Mouse (Mus musculus) T-helper 2 cell (primary cell): ENCODE results near the gene Bmp6.

Source experiments
- in situ Hi-C: fragments of 300-600 bp; cut with MboI, MseI; formaldehyde crosslinking; loops from one replicate; pipeline ENCODE4 v1.15.1; 2025; ENCODE audit warnings: high pct_unique_total_duplicates

Gene Bmp6

GRCm38 (mm10) chr13:38429671-38430070 lies 84.8 kb downstream of the Bmp6 start:
- in situ Hi-C loops = no loop called here

- in situ Hi-C loops = no loop called here
These were observed 85.2 kb downstream of the Bmp6 start for GRCm38 (mm10) chr13:38430075-38430474.

GRCm38 (mm10) chr13:38434831-38435230 lies 89.9 kb downstream of the Bmp6 start:
- in situ Hi-C loops = no loop called here

- in situ Hi-C loops = no loop called here
These were observed 93.0 kb downstream of the Bmp6 start for GRCm38 (mm10) chr13:38437930-38438329.

DNA sequence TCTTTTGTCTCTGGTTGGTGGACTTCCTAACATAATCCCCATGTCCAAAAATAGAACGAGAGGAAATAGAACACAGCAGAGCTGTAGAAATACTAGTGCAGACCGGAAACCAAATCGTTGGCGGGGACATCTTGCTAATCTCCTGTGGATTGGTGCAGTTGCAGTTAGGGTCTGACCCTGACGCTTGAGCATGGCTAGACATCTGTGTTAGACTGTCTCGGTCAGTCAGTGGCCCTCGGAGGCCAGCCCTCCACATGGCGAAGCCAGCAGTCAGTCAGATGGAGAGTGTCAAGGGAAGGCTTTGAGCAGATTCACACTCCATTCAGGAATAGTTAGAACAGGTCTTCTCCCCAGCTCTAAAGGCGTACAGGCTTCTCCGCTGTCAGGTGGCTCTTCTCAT lies 95.3 kb downstream of the Bmp6 start:
- in situ Hi-C loops = no loop called here

DNA sequence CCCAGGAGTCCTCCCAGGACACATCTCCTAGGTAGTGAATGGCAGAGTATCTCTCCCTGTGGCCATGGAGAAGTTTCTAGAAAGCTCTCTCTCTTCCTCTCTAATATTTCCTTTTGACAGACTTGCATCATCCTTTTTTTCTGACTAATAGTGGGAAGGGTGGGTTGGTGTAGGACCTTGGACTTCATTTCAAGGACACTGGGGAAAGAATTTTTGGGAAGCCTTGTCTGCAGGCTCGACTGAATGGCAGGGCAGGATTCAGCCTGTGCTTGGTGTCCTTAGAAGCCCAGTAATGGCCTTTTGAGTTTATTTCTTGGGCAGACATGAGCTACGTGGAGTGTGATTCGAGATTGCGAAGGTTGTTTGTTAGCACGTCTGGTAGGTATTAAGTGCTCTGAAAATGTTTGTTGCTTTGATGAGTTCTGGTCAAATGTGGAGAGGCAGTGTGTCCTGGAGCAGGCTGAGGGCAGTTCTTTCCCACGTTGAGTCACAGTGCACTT lies 103.7 kb downstream of the Bmp6 start:
- in situ Hi-C loops = no loop called here

- in situ Hi-C loops = no loop called here
These were observed 105.4 kb downstream of the Bmp6 start for GRCm38 (mm10) chr13:38450051-38450971.

DNA sequence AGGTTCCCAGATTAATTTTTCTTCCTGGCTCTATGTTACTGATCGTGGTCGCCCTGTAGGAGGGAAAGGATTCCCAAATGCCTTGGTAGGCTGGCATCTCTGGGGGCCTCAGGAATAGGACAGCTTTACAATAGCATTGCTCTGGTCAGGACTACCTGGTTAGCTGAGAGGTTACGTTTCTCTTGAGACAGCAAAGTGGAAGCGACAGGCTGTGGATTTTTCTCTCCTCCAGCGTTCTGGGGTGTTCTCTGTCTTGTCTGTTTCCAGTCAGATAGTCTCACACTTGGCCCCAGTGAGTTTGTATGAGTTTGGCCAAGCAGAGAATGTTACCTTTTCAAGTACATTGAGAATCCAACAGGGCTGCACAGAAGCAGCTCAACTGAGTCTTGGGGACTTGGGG lies 106.5 kb downstream of the Bmp6 start:
- in situ Hi-C loops = no loop called here

GRCm38 (mm10) chr13:38463410-38463809 lies 118.5 kb downstream of the Bmp6 start:
- in situ Hi-C loops = no loop called here

- in situ Hi-C loops = no loop called here
These were observed 126.0 kb downstream of the Bmp6 start for GRCm38 (mm10) chr13:38470882-38471281.

DNA sequence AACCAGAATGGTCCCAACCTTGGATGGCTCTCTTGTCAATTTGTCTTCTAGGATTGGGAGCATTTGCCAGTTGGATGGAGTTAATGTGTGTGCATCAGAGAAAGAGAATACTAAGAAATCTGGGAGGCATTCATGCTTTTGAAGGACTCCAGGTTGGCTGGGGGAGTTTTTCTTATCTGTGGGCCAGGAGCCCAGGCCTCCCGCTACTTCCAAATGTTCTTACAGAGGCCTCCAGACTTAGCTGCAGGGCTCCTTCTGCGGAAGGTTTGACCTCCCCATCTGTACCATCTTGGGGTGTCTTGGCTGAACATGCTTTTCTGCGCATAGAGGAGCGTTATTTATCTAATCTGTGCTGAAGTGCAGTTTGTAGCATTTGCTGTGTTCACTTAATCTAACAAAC lies 127.7 kb downstream of the Bmp6 start:
- in situ Hi-C loops = no loop called here

- in situ Hi-C loops = no loop called here
These were observed 128.6 kb downstream of the Bmp6 start for GRCm38 (mm10) chr13:38473497-38473896.

GRCm38 (mm10) chr13:38476936-38477335 lies 132.0 kb downstream of the Bmp6 start:
- in situ Hi-C loops = no loop called here

DNA sequence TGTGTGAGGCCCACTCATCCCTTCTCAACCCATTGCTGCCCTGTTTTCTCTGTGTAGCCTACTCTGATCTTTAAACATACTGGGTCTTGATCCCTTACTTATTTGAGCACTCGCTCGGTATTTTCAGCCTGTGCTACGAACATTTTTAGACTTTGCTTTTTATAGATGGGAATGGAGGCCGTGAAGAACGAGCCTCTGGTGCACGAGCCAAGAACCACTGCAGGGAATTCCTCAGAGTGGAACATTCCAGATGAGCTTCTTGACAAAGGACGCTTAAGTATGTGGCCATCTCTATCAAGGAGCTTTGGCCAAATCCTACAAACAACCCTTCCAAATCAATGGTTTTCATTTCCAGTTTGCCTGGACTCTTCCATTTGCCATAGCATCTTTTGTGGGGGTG lies 136.1 kb downstream of the Bmp6 start:
- in situ Hi-C loops = no loop called here

GRCm38 (mm10) chr13:38484701-38485100 lies 139.8 kb downstream of the Bmp6 start:
- in situ Hi-C loops = no loop called here

GRCm38 (mm10) chr13:38486767-38487166 lies 141.9 kb downstream of the Bmp6 start:
- in situ Hi-C loops = no loop called here

- in situ Hi-C loops = no loop called here
These were observed 151.8 kb downstream of the Bmp6 start for GRCm38 (mm10) chr13:38496715-38497114.

DNA sequence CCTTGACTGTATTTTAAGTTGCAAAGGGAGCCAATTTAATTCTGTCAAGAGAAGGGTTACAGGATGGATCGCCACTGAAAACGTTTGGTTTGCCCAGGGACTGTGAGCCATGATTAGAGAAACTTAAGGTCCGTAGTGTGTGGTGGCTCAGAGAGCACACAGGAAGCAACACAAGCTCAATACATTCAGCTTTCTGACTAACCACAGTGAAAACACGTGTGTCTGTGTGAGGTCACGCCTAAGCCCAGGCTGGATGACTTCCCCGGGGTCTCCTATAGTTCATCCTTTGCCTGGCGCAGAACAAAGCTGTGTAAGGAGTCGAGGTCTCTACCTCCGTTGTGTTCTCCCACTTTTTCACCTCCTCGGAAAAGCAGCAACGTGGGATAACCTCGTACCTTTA lies 156.4 kb downstream of the Bmp6 start:
- in situ Hi-C loops = no loop called here

DNA sequence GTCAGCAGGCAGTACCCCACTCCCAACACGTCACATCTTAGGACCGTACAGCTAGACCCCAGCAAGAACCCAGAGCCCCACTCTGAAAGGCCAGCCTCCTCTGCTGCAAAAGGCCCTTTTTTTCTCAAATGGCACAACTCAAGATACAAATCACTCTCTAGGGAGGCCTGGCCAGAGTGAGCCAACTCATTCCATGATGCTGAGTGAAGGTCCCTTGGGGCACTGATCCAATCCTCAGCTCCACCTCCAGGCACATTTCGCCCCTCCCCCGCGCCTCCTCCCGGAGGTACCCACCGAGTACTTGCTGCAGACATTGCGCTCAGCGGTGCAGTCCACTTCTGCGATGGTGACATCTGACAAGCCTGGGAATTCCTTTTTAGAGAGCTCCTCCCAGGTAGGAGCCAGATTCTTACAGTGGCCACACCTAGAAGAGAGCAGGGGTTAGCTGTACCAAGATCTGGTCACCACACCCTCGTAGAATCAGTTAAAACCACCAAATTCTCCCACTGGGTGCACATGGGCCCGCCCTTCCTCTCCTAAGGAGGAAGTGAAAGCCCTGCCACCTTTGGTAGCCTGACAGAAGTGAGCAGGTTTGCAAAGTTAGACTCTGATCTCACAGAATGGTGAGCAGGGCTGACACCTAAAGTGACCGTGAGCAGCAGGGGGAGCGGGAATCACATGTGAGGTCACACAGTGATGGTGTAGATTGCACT lies 158.4 kb downstream of the Bmp6 start:
- in situ Hi-C loops = no loop called here

DNA sequence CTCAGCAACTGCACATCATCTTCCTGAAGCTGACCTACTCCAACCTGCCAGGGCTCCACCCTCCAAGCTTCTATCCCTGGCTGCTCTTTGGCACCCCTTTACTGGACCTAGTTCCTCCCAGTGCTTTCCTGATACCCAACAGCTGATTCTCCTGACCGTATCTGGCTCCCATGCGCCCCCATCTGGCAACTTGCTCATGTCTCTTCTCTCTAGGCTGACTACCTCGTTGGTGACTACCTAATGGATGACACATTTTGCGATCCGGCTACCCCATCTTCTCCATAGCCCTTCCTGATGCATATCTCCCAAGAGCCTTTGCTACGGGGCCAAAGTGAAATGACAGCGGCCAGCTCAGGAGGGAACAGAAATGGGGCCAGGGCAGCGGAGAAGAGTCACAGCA lies 161.4 kb downstream of the Bmp6 start:
- in situ Hi-C loops = no loop called here

GRCm38 (mm10) chr13:38506936-38507335 lies 162.0 kb downstream of the Bmp6 start:
- in situ Hi-C loops = no loop called here

- in situ Hi-C loops = no loop called here
These were observed 164.9 kb downstream of the Bmp6 start for GRCm38 (mm10) chr13:38509681-38510341.
